Mouse (Mus musculus): ENCODE data around the gene Apoa2.

- TF ChIP-seq POLR2A (IDR thresholded peaks at IDR 0.05; ENCODE audit: low read depth, low read length) (no peak), CTCF (IDR thresholded peaks at IDR 0.05; ENCODE audit: borderline replicate concordance, insufficient read depth, low read length) (no peak)
These were observed 32.9 kb downstream of the Apoa2 start for GRCm38 (mm10) chr1:171257781-171258180.

Measured in embryonic fibroblast, embryonic 13.5 days (primary cell).